Mouse (Mus musculus) megakaryocyte, adult 5-6 weeks (primary cell): ENCODE data around the gene Zfp426. TPM values are rescaled to one million over a fixed set of nuclear protein-coding genes. Genes with fewer than 3 reads are reported as not detected.
A peak's percentile ranks its signal among the peaks of the same experiment; 100 is the strongest.

Source experiments
- ATAC-seq: 2 replicates; pipeline ENCODE4 v1.8.0; 2016; ENCODE audit warnings: mild to moderate bottlenecking, inconsistent platforms; ENCODE audit not compliant: poor library complexity, severe bottlenecking
- total RNA-seq, 2 experiments: library from RNA; stranded (forward) in 1 of 2; stranded (reverse) in 1 of 2; fragments of 153-499, 151-499 nt in 1 of 2; fragments of 221-1000, 200-1000 nt in 1 of 2; gene quantifications; 2 replicates each; pipeline versions ENCODE4 v1.2.3 to v1.2.4; 2015 to 2017

Zfp426 gene
- total RNA-seq, 2 experiments from 2014 or later = 18.6 to 23.6 TPM

DNA sequence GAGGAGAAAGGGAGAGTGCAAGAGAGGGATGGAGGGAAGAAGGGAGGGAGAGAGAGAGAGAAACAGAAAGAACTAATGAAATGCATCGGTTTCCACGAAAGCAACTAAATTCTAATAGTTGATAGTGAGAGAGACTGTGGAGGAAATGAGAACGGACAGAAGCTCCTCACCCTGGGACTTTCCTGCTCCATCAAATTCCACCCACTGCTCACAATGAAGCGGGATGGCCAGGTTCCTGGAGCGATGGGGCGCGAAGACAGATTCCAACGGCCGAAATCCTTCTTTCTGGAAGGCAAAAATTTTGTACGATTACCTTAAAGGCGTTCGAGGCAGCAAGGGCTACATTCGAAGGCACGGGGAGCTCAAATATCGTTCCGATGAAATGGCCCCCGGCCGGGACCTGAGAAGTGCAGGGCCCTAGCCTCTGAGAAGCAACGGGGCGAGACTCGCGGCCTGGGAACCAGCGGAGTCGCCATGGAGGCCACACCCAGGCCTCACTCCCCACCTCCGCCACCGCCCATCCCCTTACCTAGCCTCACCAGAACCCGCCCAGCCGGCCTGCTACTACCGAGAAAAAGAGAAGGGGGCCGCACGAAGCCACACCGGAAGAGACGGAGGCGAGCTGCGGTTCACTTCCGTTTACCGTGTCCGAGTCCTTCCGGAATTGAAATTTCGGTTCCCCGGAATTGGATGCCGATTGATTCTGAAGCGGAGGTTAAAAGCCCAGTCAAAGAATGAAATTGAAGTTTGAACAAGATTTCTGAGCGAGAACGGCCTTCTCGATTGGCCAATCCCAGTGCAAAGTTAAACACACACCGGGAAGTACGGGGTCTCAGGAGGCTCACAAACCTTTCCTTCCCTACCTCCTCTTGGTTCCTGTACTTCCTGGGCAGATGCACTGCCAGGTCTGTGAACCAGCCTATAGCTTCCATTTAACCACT is 32.9 kb downstream of the Zfp426 start, which contains the start of gene Zfp26:
Gene Zfp26 (minus strand): TSS at position 786 of the 941 bp plus-strand sequence.
- peak; percentile 98 for ATAC-seq

DNA sequence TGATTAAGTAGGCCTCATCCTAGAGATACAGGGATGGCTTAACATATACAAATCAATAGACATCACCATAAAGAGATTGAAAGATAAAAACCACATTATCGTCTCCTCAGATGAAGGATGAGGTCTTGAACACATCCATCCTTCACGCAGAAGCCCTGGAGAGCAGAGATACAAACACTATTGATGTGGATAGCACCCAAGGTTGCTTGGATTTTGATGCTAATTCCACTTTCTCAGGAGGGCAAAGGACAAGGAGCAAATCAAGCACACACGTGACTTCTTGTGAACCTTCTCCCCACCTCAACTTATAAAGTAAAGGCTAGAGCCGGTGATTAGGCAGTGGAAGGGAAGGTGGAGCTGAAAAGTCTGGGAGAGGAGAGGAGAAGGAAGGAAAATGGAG is 38.9 kb downstream of the Zfp426 start:
- no peak for ATAC-seq

DNA sequence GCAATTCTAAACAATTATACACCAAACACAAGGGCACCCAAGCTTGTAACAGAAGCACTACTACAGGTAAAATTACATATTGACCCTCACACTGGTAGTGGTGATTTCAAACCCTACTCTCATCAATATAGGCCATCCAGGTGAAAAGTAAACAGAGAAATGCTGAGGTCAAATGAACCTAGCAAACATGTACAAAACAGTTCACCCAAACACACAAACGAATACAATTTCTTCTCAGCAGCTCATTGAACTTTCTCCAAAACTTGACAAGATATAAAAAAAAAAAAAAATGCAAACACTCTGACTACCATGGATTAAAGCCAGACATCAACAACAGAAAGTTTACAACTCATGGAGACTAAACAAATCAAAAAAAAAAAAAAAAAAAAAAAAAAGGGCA is 41.1 kb downstream of the Zfp426 start:
- no peak for ATAC-seq

DNA sequence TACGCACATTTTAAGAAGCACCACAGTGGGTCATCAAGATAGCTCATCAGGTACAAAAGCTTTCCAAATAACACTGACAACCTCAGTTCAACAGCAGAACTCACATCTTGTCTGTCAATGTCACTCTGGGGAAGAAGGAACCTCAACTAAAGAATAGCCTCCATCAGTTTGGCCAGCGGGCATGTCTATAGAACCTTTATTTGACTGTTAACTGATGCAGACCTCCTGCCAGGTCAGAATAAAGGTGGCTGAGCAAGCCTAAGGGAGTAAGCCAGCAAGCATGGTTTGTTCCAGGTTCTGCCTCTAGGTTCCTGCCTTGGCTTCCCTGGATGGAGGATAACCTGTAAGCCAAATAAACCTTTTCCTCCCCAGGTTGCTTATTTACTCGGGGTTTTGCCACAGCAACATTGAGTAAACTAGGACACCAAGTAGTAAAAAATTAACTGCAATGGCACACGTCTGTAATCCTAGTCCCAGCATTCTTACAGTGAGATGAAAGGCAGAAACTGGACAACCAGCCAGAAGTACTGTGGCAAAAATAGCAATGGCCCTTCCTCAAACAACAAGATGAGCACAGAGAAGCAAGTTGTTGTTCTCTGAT is 49.3 kb downstream of the Zfp426 start:
- no peak for ATAC-seq

DNA sequence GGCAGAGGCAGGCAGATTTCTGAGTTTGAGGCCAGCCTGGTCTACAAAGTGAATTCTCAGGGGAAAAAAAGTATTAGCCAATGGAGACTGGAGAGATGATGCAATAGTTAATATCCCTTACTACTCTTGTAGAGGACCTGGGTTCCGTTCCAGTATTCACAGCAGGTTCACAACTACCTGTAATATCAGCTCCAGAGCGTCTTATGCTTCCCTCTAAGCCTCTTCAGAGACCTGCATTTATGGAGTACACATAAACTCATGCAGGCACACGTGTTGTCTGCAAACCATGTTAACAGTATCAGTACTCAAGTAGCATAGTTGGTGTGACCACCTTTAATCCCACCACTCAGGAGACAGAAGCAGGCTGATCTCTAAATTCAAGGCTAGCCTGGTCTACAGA is 62.5 kb downstream of the Zfp426 start:
- ATAC-seq = no peak

Other genes with a start within 250 kb of the Zfp426 start
- gene Olfr39, start 210.4 kb downstream of the Zfp426 start, total RNA-seq (2015) = not detected in 2 replicates
- not detected in 2 replicates for gene Olfr39, start 210.4 kb downstream of the Zfp426 start, total RNA-seq (2017)
- gene Olfr873, start 194.2 kb downstream of the Zfp426 start, total RNA-seq (2015) = not detected in 2 replicates
- not detected in 2 replicates for gene Olfr873, start 194.2 kb downstream of the Zfp426 start, total RNA-seq (2017)
- gene Olfr18, start 156.7 kb downstream of the Zfp426 start, total RNA-seq (2015) = not detected in 2 replicates
- not detected in 2 replicates for gene Olfr18, start 156.7 kb downstream of the Zfp426 start, total RNA-seq (2017)
- 7.1 and 9.2 TPM in 2 replicates for gene Zfp560, start 107.6 kb downstream of the Zfp426 start, total RNA-seq (2015)
- 0.70 and 4.5 TPM in 2 replicates for gene Zfp560, start 107.6 kb downstream of the Zfp426 start, total RNA-seq (2017)
- 23.0 and 27.1 TPM in 2 replicates for gene Zfp26, start 32.6 kb downstream of the Zfp426 start, total RNA-seq (2015)
- 33.0 and 36.9 TPM in 2 replicates for gene Zfp26, start 32.6 kb downstream of the Zfp426 start, total RNA-seq (2017)
- 20.8 and 24.3 TPM in 2 replicates for gene Zfp266, start 28.7 kb upstream of the Zfp426 start, total RNA-seq (2015)
- gene Zfp266, start 28.7 kb upstream of the Zfp426 start, total RNA-seq (2017) = 21.0 and 22.8 TPM in 2 replicates
- gene Zfp846, start 88.5 kb upstream of the Zfp426 start, total RNA-seq (2015) = 11.7 and 12.8 TPM in 2 replicates
- gene Zfp846, start 88.5 kb upstream of the Zfp426 start, total RNA-seq (2017) = 7.0 and 8.0 TPM in 2 replicates
- 455 and 486 TPM in 2 replicates for gene Ubl5, start 150.1 kb upstream of the Zfp426 start, total RNA-seq (2015)
- 123 and 127 TPM in 2 replicates for gene Ubl5, start 150.1 kb upstream of the Zfp426 start, total RNA-seq (2017)
- gene Fbxl12, start 152.0 kb upstream of the Zfp426 start, total RNA-seq (2015) = 14.4 and 20.1 TPM in 2 replicates
- gene Fbxl12, start 152.0 kb upstream of the Zfp426 start, total RNA-seq (2017) = 4.1 and 4.5 TPM in 2 replicates
- gene Pin1, start 159.3 kb upstream of the Zfp426 start, total RNA-seq (2015) = 10.2 and 10.6 TPM in 2 replicates
- 7.5 and 9.8 TPM in 2 replicates for gene Pin1, start 159.3 kb upstream of the Zfp426 start, total RNA-seq (2017)